Mouse (Mus musculus): Measurements from ENCODE around the gene Gm20388. TPM values are rescaled to one million over a fixed set of nuclear protein-coding genes. Genes with fewer than 3 reads are reported as not detected.

Gm20388 gene
- polyA plus RNA-seq, 1 experiment from 2014 or later: not detected

- Histone ChIP-seq H3K9me3 (ENCODE audit: control insufficient read depth, low read length) (no peaks in the 10 kb centered on the region), H3K4me2 (ENCODE audit: low read length) (no peak overlapping the region), H3K4me1 (ENCODE audit: control insufficient read depth in 2 of 2, insufficient read depth in 2 of 2, low read length in 2 of 2) (peaks cover 15% of the 10 kb centered on the region in 2 experiments), H3K4me3 (ENCODE audit: control insufficient read depth in 1 of 2, insufficient read depth in 1 of 2, low read depth in 1 of 2, low read length in 2 of 2) (no peak overlapping the region), H3K27me3 (ENCODE audit: control insufficient read depth, insufficient read depth, low read length) (no peaks in the 10 kb centered on the region), H3K27ac (replicated peaks in 1 of 2; ENCODE audit: control insufficient read depth in 1 of 2, insufficient read depth in 1 of 2, low read depth in 2 of 2, low read length in 2 of 2) (peak overlapping the region in 1 of 2 experiments; percentile 26; a peak in 1 of 4 replicates), H3K36me3 (ENCODE audit: control insufficient read depth, insufficient read depth, low read length) (no peaks in the 10 kb centered on the region), H3K9ac (ENCODE audit: low read length) (no peak overlapping the region)
- 71% methylated on average over 12 of the region's 12 CpGs for WGBS
- no peak for ATAC-seq (ENCODE audit: insufficient number of reproducible peaks, insufficient read depth, low FRiP score, low read depth)
Observed at GRCm38 (mm10) chr8:123700399-123701070, 3789.9 kb downstream of the Gm20388 start.

- Histone ChIP-seq H3K27me3 (ENCODE audit: control insufficient read depth, insufficient read depth, low read length) (no peaks in the 10 kb centered on the region), H3K4me1 (ENCODE audit: control insufficient read depth in 2 of 2, insufficient read depth in 2 of 2, low read length in 2 of 2) (peaks cover 18 to 19% of the 10 kb centered on the region in 2 experiments), H3K27ac (replicated peaks in 1 of 2; ENCODE audit: control insufficient read depth in 1 of 2, insufficient read depth in 1 of 2, low read depth in 2 of 2, low read length in 2 of 2) (peak overlapping the region; percentile 51 to 81), H3K9ac (ENCODE audit: low read length) (peak overlapping the region; percentile 30; the same call in 1 of the 2 replicates), H3K4me3 (ENCODE audit: control insufficient read depth in 1 of 2, insufficient read depth in 1 of 2, low read depth in 1 of 2, low read length in 2 of 2) (no peak overlapping the region), H3K4me2 (ENCODE audit: low read length) (peak overlapping the region; percentile 51), H3K36me3 (ENCODE audit: control insufficient read depth, insufficient read depth, low read length) (no peaks in the 10 kb centered on the region), H3K9me3 (ENCODE audit: control insufficient read depth, low read length) (no peaks in the 10 kb centered on the region)
- 17% methylated on average over 15 of the region's 15 CpGs for WGBS
- peak; percentile 60 for ATAC-seq (ENCODE audit: insufficient number of reproducible peaks, insufficient read depth, low FRiP score, low read depth)
Observed at GRCm38 (mm10) chr8:123701952-123702587, 3791.4 kb downstream of the Gm20388 start.

DNA sequence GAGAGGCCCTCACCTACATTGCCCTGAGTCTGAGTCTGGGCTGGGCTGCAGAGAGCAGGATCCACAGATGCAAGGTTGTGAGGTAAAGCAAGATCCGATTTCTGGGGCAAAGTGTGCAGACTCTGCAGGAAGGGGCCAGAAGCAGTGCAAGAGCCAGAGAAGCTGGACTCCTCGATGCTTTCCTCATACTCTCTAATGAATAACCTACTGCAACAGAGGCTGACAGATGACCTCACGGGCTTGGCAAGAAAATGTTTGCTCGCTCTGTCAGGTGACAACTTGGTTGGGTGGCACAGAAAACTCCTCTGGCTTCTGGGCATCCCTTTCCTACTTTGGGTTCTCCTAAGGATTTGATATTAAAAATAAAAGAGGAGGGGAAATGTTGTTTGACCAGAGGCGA is 3794.7 kb downstream of the Gm20388 start:
- Histone ChIP-seq H3K4me2 (ENCODE audit: low read length) (no peak overlapping the region), H3K27ac (replicated peaks in 1 of 2; ENCODE audit: control insufficient read depth in 1 of 2, insufficient read depth in 1 of 2, low read depth in 2 of 2, low read length in 2 of 2) (peak overlapping the region in 1 of 2 experiments; percentile 14; a peak in 1 of 4 replicates), H3K9ac (ENCODE audit: low read length) (0 out of 2 replicates have a peak overlapping the region, but pooled peaks have one; percentile 13), H3K4me3 (ENCODE audit: control insufficient read depth in 1 of 2, insufficient read depth in 1 of 2, low read depth in 1 of 2, low read length in 2 of 2) (no peak overlapping the region), H3K36me3 (ENCODE audit: control insufficient read depth, insufficient read depth, low read length) (no peaks in the 10 kb centered on the region), H3K27me3 (ENCODE audit: control insufficient read depth, insufficient read depth, low read length) (no peaks in the 10 kb centered on the region), H3K9me3 (ENCODE audit: control insufficient read depth, low read length) (no peaks in the 10 kb centered on the region), H3K4me1 (ENCODE audit: control insufficient read depth in 2 of 2, insufficient read depth in 2 of 2, low read length in 2 of 2) (peaks cover 16 to 19% of the 10 kb centered on the region in 2 experiments)
- no peak for ATAC-seq (ENCODE audit: insufficient number of reproducible peaks, insufficient read depth, low FRiP score, low read depth)
- 63% methylated on average over 5 of the region's 5 CpGs for WGBS

GRCm38 (mm10) chr8:123707137-123707536 is 3796.5 kb downstream of the Gm20388 start:
- no peak overlapping the region for H3K27ac ChIP-seq (replicated peaks in 1 of 2; ENCODE audit: control insufficient read depth in 1 of 2, insufficient read depth in 1 of 2, low read depth in 2 of 2, low read length in 2 of 2)
- no peaks in the 10 kb centered on the region for H3K36me3 ChIP-seq (ENCODE audit: control insufficient read depth, insufficient read depth, low read length)
- peaks cover 6 to 11% of the 10 kb centered on the region in 2 experiments for H3K4me1 ChIP-seq (ENCODE audit: control insufficient read depth in 2 of 2, insufficient read depth in 2 of 2, low read length in 2 of 2)
- no peaks in the 10 kb centered on the region for H3K9me3 ChIP-seq (ENCODE audit: control insufficient read depth, low read length)
- H3K27me3 ChIP-seq (ENCODE audit: control insufficient read depth, insufficient read depth, low read length): no peaks in the 10 kb centered on the region
- H3K4me3 ChIP-seq (ENCODE audit: control insufficient read depth in 1 of 2, insufficient read depth in 1 of 2, low read depth in 1 of 2, low read length in 2 of 2): no peak overlapping the region
- WGBS: 84% methylated on average over 16 of the region's 16 CpGs
- no peak overlapping the region for H3K9ac ChIP-seq (ENCODE audit: low read length)
- ATAC-seq (ENCODE audit: insufficient number of reproducible peaks, insufficient read depth, low FRiP score, low read depth): no peak
- no peak overlapping the region for H3K4me2 ChIP-seq (ENCODE audit: low read length)

DNA sequence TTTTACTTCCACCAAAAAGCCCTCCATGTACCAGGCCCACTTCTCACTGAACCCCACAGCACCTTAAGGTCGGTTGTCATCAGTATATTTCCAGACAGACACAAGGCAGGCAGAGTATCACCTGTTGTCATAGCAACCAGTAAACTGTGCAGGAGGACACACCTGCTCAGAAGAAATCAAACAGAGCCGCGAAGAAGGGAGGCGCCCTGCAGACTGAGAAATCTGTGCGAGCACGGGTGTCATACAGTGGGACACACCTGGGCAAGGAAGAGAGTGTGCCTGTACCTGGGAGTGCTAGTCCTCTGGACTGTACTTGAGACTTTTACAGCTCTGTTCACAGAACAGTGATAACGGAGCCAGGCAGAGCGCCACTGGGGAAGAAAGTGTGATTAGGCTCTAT is 3798.1 kb downstream of the Gm20388 start:
- H3K36me3 ChIP-seq (ENCODE audit: control insufficient read depth, insufficient read depth, low read length): no peaks in the 10 kb centered on the region
- H3K4me3 ChIP-seq (ENCODE audit: control insufficient read depth in 1 of 2, insufficient read depth in 1 of 2, low read depth in 1 of 2, low read length in 2 of 2): no peak overlapping the region
- no peak for ATAC-seq (ENCODE audit: insufficient number of reproducible peaks, insufficient read depth, low FRiP score, low read depth)
- 47% methylated on average over 8 of the region's 8 CpGs for WGBS
- no peaks in the 10 kb centered on the region for H3K9me3 ChIP-seq (ENCODE audit: control insufficient read depth, low read length)
- H3K27me3 ChIP-seq (ENCODE audit: control insufficient read depth, insufficient read depth, low read length): no peaks in the 10 kb centered on the region
- H3K4me1 ChIP-seq (ENCODE audit: control insufficient read depth in 2 of 2, insufficient read depth in 2 of 2, low read length in 2 of 2): peaks cover 3 to 5% of the 10 kb centered on the region in 2 experiments; a peak in 1 of 4 replicates
- no peak overlapping the region for H3K9ac ChIP-seq (ENCODE audit: low read length)
- no peak overlapping the region for H3K27ac ChIP-seq (replicated peaks in 1 of 2; ENCODE audit: control insufficient read depth in 1 of 2, insufficient read depth in 1 of 2, low read depth in 2 of 2, low read length in 2 of 2)
- no peak overlapping the region for H3K4me2 ChIP-seq (ENCODE audit: low read length)

- Histone ChIP-seq H3K4me2 (ENCODE audit: low read length) (no peak overlapping the region), H3K4me3 (ENCODE audit: control insufficient read depth in 1 of 2, insufficient read depth in 1 of 2, low read depth in 1 of 2, low read length in 2 of 2) (no peak overlapping the region), H3K27ac (replicated peaks in 1 of 2; ENCODE audit: control insufficient read depth in 1 of 2, insufficient read depth in 1 of 2, low read depth in 2 of 2, low read length in 2 of 2) (no peak overlapping the region), H3K27me3 (ENCODE audit: control insufficient read depth, insufficient read depth, low read length) (no peaks in the 10 kb centered on the region), H3K9ac (ENCODE audit: low read length) (no peak overlapping the region), H3K9me3 (ENCODE audit: control insufficient read depth, low read length) (no peaks in the 10 kb centered on the region), H3K36me3 (ENCODE audit: control insufficient read depth, insufficient read depth, low read length) (no peaks in the 10 kb centered on the region), H3K4me1 (ENCODE audit: control insufficient read depth in 2 of 2, insufficient read depth in 2 of 2, low read length in 2 of 2) (peaks cover 3 to 5% of the 10 kb centered on the region in 2 experiments; a peak in 1 of 4 replicates)
- no peak for ATAC-seq (ENCODE audit: insufficient number of reproducible peaks, insufficient read depth, low FRiP score, low read depth)
- 89% methylated on average over 5 of the region's 5 CpGs for WGBS
Observed at GRCm38 (mm10) chr8:123710335-123710734, 3799.7 kb downstream of the Gm20388 start.

GRCm38 (mm10) chr8:123714451-123714850 is 3803.8 kb downstream of the Gm20388 start:
- no peak overlapping the region for H3K27ac ChIP-seq (replicated peaks in 1 of 2; ENCODE audit: control insufficient read depth in 1 of 2, insufficient read depth in 1 of 2, low read depth in 2 of 2, low read length in 2 of 2)
- H3K4me1 ChIP-seq (ENCODE audit: control insufficient read depth in 2 of 2, insufficient read depth in 2 of 2, low read length in 2 of 2): peaks cover 30 to 32% of the 10 kb centered on the region in 2 experiments
- no peaks in the 10 kb centered on the region for H3K9me3 ChIP-seq (ENCODE audit: control insufficient read depth, low read length)
- H3K4me2 ChIP-seq (ENCODE audit: low read length): no peak overlapping the region
- no peak overlapping the region for H3K9ac ChIP-seq (ENCODE audit: low read length)
- ATAC-seq (ENCODE audit: insufficient number of reproducible peaks, insufficient read depth, low FRiP score, low read depth): no peak
- WGBS: 89% methylated on average over 5 of the region's 5 CpGs
- H3K36me3 ChIP-seq (ENCODE audit: control insufficient read depth, insufficient read depth, low read length): no peaks in the 10 kb centered on the region
- no peaks in the 10 kb centered on the region for H3K27me3 ChIP-seq (ENCODE audit: control insufficient read depth, insufficient read depth, low read length)
- no peak overlapping the region for H3K4me3 ChIP-seq (ENCODE audit: control insufficient read depth in 1 of 2, insufficient read depth in 1 of 2, low read depth in 1 of 2, low read length in 2 of 2)

Data from heart, embryonic 14.5 days (tissue).